Mouse (Mus musculus): ENCODE results near the gene Plekhm3. TPM values are rescaled to one million over a fixed set of nuclear protein-coding genes. Genes with fewer than 3 reads are reported as not detected.

Plekhm3 gene
- polyA plus RNA-seq, 1 experiment, result 0.03 TPM

- H3K36me3 ChIP-seq (ENCODE audit: control insufficient read depth), result no peaks in the 10 kb centered on the region
- no peaks in the 10 kb centered on the region for H3K27me3 ChIP-seq (ENCODE audit: control insufficient read depth)
- TF ChIP-seq GATA1 (IDR thresholded peaks at IDR 0.05; ENCODE audit: low read length) (no peak), TAL1 (IDR thresholded peaks at IDR 0.05; ENCODE audit: low read length) (no peak)
- H3K4me3 ChIP-seq (replicated peaks), result no peak overlapping the region
- no peaks in the 10 kb centered on the region for H3K9me3 ChIP-seq (ENCODE audit: control insufficient read depth, low read length)
- H3K4me1 ChIP-seq (ENCODE audit: control insufficient read depth), result no peaks in the 10 kb centered on the region
These were observed 84.7 kb downstream of the Plekhm3 start for GRCm38 (mm10) chr1:64871956-64872355.

GRCm38 (mm10) chr1:64867684-64868083 is 88.9 kb downstream of the Plekhm3 start:
- no peak for TF ChIP-seq TAL1 (IDR thresholded peaks at IDR 0.05; ENCODE audit: low read length)
- TF ChIP-seq GATA1 (IDR thresholded peaks at IDR 0.05; ENCODE audit: low read length), result no peak
- H3K9me3 ChIP-seq (ENCODE audit: control insufficient read depth, low read length), result no peaks in the 10 kb centered on the region
- H3K4me1 ChIP-seq (ENCODE audit: control insufficient read depth), result no peaks in the 10 kb centered on the region
- H3K4me3 ChIP-seq (replicated peaks), result no peak overlapping the region
- H3K36me3 ChIP-seq (ENCODE audit: control insufficient read depth), result no peaks in the 10 kb centered on the region
- no peaks in the 10 kb centered on the region for H3K27me3 ChIP-seq (ENCODE audit: control insufficient read depth)

GRCm38 (mm10) chr1:64866140-64866539 is 90.5 kb downstream of the Plekhm3 start:
- H3K36me3 ChIP-seq (ENCODE audit: control insufficient read depth), result no peaks in the 10 kb centered on the region
- no peaks in the 10 kb centered on the region for H3K4me1 ChIP-seq (ENCODE audit: control insufficient read depth)
- no peaks in the 10 kb centered on the region for H3K9me3 ChIP-seq (ENCODE audit: control insufficient read depth, low read length)
- H3K27me3 ChIP-seq (ENCODE audit: control insufficient read depth), result no peaks in the 10 kb centered on the region
- TF ChIP-seq TAL1 (IDR thresholded peaks at IDR 0.05; ENCODE audit: low read length) (no peak), GATA1 (IDR thresholded peaks at IDR 0.05; ENCODE audit: low read length) (no peak)
- no peak overlapping the region for H3K4me3 ChIP-seq (replicated peaks)

GRCm38 (mm10) chr1:64860235-64860920 is 96.2 kb downstream of the Plekhm3 start:
- Histone ChIP-seq H3K4me3 (replicated peaks) (no peak overlapping the region), H3K4me1 (ENCODE audit: control insufficient read depth) (no peaks in the 10 kb centered on the region), H3K27me3 (ENCODE audit: control insufficient read depth) (no peaks in the 10 kb centered on the region), H3K9me3 (ENCODE audit: control insufficient read depth, low read length) (no peaks in the 10 kb centered on the region), H3K36me3 (ENCODE audit: control insufficient read depth) (no peaks in the 10 kb centered on the region)
- no peak for TF ChIP-seq GATA1 (IDR thresholded peaks at IDR 0.05; ENCODE audit: low read length)
- TF ChIP-seq TAL1 (IDR thresholded peaks at IDR 0.05; ENCODE audit: low read length), result no peak

GRCm38 (mm10) chr1:64859826-64860225 is 96.8 kb downstream of the Plekhm3 start:
- Histone ChIP-seq H3K4me3 (replicated peaks) (no peak overlapping the region), H3K9me3 (ENCODE audit: control insufficient read depth, low read length) (no peaks in the 10 kb centered on the region), H3K27me3 (ENCODE audit: control insufficient read depth) (no peaks in the 10 kb centered on the region), H3K4me1 (ENCODE audit: control insufficient read depth) (no peaks in the 10 kb centered on the region), H3K36me3 (ENCODE audit: control insufficient read depth) (no peaks in the 10 kb centered on the region)
- TF ChIP-seq GATA1 (IDR thresholded peaks at IDR 0.05; ENCODE audit: low read length), result no peak

GRCm38 (mm10) chr1:64854835-64855234 is 101.8 kb downstream of the Plekhm3 start:
- Histone ChIP-seq H3K36me3 (ENCODE audit: control insufficient read depth) (no peaks in the 10 kb centered on the region), H3K27me3 (ENCODE audit: control insufficient read depth) (no peaks in the 10 kb centered on the region), H3K9me3 (ENCODE audit: control insufficient read depth, low read length) (no peaks in the 10 kb centered on the region), H3K4me3 (replicated peaks) (no peak overlapping the region), H3K4me1 (ENCODE audit: control insufficient read depth) (0 out of 2 replicates have a peak, but pooled peaks cover 1% of the 10 kb centered on the region)
- no peak for TF ChIP-seq TAL1 (IDR thresholded peaks at IDR 0.05; ENCODE audit: low read length)
- no peak for TF ChIP-seq GATA1 (IDR thresholded peaks at IDR 0.05; ENCODE audit: low read length)

- Histone ChIP-seq H3K36me3 (ENCODE audit: control insufficient read depth) (no peaks in the 10 kb centered on the region), H3K9me3 (ENCODE audit: control insufficient read depth, low read length) (no peaks in the 10 kb centered on the region), H3K4me1 (ENCODE audit: control insufficient read depth) (0 out of 2 replicates have a peak, but pooled peaks cover 1% of the 10 kb centered on the region), H3K4me3 (replicated peaks) (no peak overlapping the region), H3K27me3 (ENCODE audit: control insufficient read depth) (no peaks in the 10 kb centered on the region)
- TF ChIP-seq TAL1 (IDR thresholded peaks at IDR 0.05; ENCODE audit: low read length) (no peak), GATA1 (IDR thresholded peaks at IDR 0.05; ENCODE audit: low read length) (no peak)
These were observed 102.6 kb downstream of the Plekhm3 start for GRCm38 (mm10) chr1:64853738-64854730.

- H3K27me3 ChIP-seq (ENCODE audit: control insufficient read depth), result no peaks in the 10 kb centered on the region
- no peaks in the 10 kb centered on the region for H3K9me3 ChIP-seq (ENCODE audit: control insufficient read depth, low read length)
- TF ChIP-seq TAL1 (IDR thresholded peaks at IDR 0.05; ENCODE audit: low read length) (no peak), GATA1 (IDR thresholded peaks at IDR 0.05; ENCODE audit: low read length) (no peak)
- 0 out of 2 replicates have a peak, but pooled peaks cover 1% of the 10 kb centered on the region for H3K4me1 ChIP-seq (ENCODE audit: control insufficient read depth)
- no peak overlapping the region for H3K4me3 ChIP-seq (replicated peaks)
- H3K36me3 ChIP-seq (ENCODE audit: control insufficient read depth), result no peaks in the 10 kb centered on the region
These were observed 103.4 kb downstream of the Plekhm3 start for GRCm38 (mm10) chr1:64853244-64853643.

- no peak for TF ChIP-seq TAL1 (IDR thresholded peaks at IDR 0.05; ENCODE audit: low read length)
- Histone ChIP-seq H3K4me3 (replicated peaks) (no peak overlapping the region), H3K27me3 (ENCODE audit: control insufficient read depth) (no peaks in the 10 kb centered on the region), H3K9me3 (ENCODE audit: control insufficient read depth, low read length) (no peaks in the 10 kb centered on the region), H3K36me3 (ENCODE audit: control insufficient read depth) (no peaks in the 10 kb centered on the region), H3K4me1 (ENCODE audit: control insufficient read depth) (0 out of 2 replicates have a peak, but pooled peaks cover 1% of the 10 kb centered on the region)
These were observed 104.4 kb downstream of the Plekhm3 start for GRCm38 (mm10) chr1:64852272-64852671.

All from erythroblast, embryonic 14.5 days (primary cell).